Mouse (Mus musculus): Measurements from ENCODE around the gene Ccdc39.

GRCm38 (mm10) chr3:33893433-33893832 is 49.3 kb upstream of the Ccdc39 start:
- TF ChIP-seq CTCF (IDR thresholded peaks at IDR 0.05; ENCODE audit: control insufficient read depth, insufficient read depth, insufficient replicate concordance, low read depth, low read length) (no peak), POLR2A (IDR thresholded peaks at IDR 0.05; ENCODE audit: control insufficient read depth, low read depth, low read length) (no peak)
